Mouse (Mus musculus) forebrain, embryonic 12.5 days (tissue): ENCODE results near the gene Glb1l. TPM values are rescaled to one million over a fixed set of nuclear protein-coding genes. Genes with fewer than 3 reads are reported as not detected.

Source experiments
- ATAC-seq: fragments of 200-750 bp; cut with Nextera tagmentation; 2 replicates; pipeline ENCODE4 v1.8.0; 2017; ENCODE audit warnings: moderate TSS enrichment; ENCODE audit not compliant: low FRiP score
- H3K27ac ChIP-seq: fragments of 300-500 bp; sonication (generic); 2 replicates; pipeline ENCODE4 v1.5.1; 2016; ENCODE audit warnings: mild to moderate bottlenecking
- H3K27me3 ChIP-seq: fragments of 300-500 bp; sonication (generic); 2 replicates; pipeline ENCODE4 v1.6.1; 2016; ENCODE audit warnings: mild to moderate bottlenecking
- H3K36me3 ChIP-seq: fragments of 300-500 bp; sonication (generic); replicated peaks from 2 replicates; pipeline ENCODE4 v1.6.1; 2016; ENCODE audit warnings: mild to moderate bottlenecking
- H3K4me1 ChIP-seq: fragments of 300-500 bp; sonication (generic); 2 replicates; pipeline ENCODE4 v1.6.1; 2016
- H3K4me2 ChIP-seq: fragments of 300-500 bp; sonication (generic); 2 replicates; pipeline ENCODE4 v1.6.1; 2016; ENCODE audit warnings: mild to moderate bottlenecking, moderate library complexity
- H3K4me3 ChIP-seq: fragments of 300-500 bp; sonication (generic); replicated peaks from 2 replicates; pipeline ENCODE4 v1.5.1; 2016; ENCODE audit warnings: mild to moderate bottlenecking
- H3K9ac ChIP-seq: fragments of 300-500 bp; sonication (generic); 2 replicates; pipeline ENCODE4 v1.6.1; 2016; ENCODE audit warnings: mild to moderate bottlenecking
- H3K9me3 ChIP-seq: fragments of 300-500 bp; sonication (generic); 2 replicates; pipeline ENCODE4 v1.6.1; 2016
- WGBS: fragments of 180-500 bp; shearing (Covaris S2); methylation state at CpG from one replicate; pipeline ENCODE4 v1.1.7; 2016; 5-methylcytosine and 5-hydroxymethylcytosine counted together
- polyA plus RNA-seq: library from polyadenylated mRNA; unstranded; fragments of >200 nt; fragmentation: Nextera tagmentation; extraction: Ambion mirVana; gene quantifications from 2 replicates; pipeline ENCODE4 v1.2.1, GENCODE M21; 2016

Gene Glb1l
- polyA plus RNA-seq, 1 experiment from 2014 or later, result 22.7 TPM

- H3K9ac ChIP-seq, result no peak overlapping the region
- H3K36me3 ChIP-seq, result no peaks in the 10 kb centered on the region
- H3K4me3 ChIP-seq, result no peak overlapping the region
- no peak for ATAC-seq
- H3K27me3 ChIP-seq, result peaks cover 35% of the 10 kb centered on the region
- H3K4me2 ChIP-seq, result no peak overlapping the region
- no peak overlapping the region for H3K27ac ChIP-seq
- 64% methylated on average over 2 of the region's 2 CpGs for WGBS
- H3K4me1 ChIP-seq, result no peaks in the 10 kb centered on the region
- H3K9me3 ChIP-seq, result no peaks in the 10 kb centered on the region
Measured at GRCm38 (mm10) chr1:75226138-75226537, 15.5 kb upstream of the Glb1l start.

DNA sequence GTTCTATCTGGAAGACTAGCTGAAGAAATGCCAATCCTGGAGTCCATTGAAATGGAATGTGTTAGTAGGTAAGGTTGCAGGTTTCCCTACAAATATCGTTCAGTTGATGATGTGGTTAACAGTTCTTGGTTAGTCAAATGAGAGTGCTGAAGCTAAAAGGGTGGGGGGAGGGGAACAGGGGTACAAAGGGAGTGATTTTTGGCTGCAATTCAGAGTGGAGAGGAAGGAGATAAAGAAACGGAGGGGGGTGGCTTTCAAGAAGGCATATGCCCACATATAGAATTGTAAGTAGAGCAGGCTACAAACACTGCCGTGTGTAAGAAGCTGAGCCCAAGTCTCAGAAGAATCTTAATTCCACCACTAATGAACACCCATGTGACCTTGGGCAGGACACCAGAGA lies 14.9 kb upstream of the Glb1l start:
- no peak for ATAC-seq
- Histone ChIP-seq H3K27ac (no peak overlapping the region), H3K9me3 (no peaks in the 10 kb centered on the region), H3K36me3 (no peaks in the 10 kb centered on the region), H3K27me3 (peaks cover 41% of the 10 kb centered on the region), H3K4me2 (no peak overlapping the region), H3K4me1 (no peaks in the 10 kb centered on the region), H3K4me3 (no peak overlapping the region), H3K9ac (no peak overlapping the region)
- 59% methylated on average over 3 of the region's 3 CpGs for whole genome bisulfite sequencing

DNA sequence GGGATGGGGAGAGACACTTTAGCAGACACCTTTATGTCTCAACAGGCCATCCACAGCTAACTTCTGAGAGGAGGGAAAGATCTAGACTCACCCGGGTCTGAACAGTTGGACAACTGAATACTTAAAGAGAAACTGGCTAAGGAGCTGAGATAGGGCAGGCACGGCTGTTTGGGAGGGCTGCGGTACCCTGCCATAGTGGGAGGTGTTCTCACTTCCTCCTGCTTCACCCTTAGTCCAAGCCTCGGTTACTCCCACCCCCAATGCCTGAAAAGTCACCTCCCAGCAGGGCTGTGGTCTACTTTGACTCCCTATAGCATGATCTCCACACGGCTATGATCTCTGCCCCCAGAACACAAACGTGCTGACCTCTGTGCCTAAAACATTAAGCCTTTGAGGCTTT lies 12.9 kb upstream of the Glb1l start:
- WGBS, result 74% methylated on average over 6 of the region's 6 CpGs
- Histone ChIP-seq H3K9ac (no peak overlapping the region), H3K9me3 (no peaks in the 10 kb centered on the region), H3K4me1 (peaks cover 12% of the 10 kb centered on the region), H3K4me2 (no peak overlapping the region), H3K4me3 (no peak overlapping the region), H3K27me3 (peaks cover 61% of the 10 kb centered on the region), H3K27ac (no peak overlapping the region), H3K36me3 (no peaks in the 10 kb centered on the region)
- no peak for ATAC-seq

- Histone ChIP-seq H3K36me3 (no peaks in the 10 kb centered on the region), H3K27ac (no peak overlapping the region), H3K9ac (no peak overlapping the region), H3K4me3 (no peak overlapping the region), H3K9me3 (no peaks in the 10 kb centered on the region), H3K27me3 (peaks cover 67% of the 10 kb centered on the region), H3K4me2 (no peak overlapping the region), H3K4me1 (peaks cover 17% of the 10 kb centered on the region)
- no peak for ATAC-seq
- WGBS, result 87% methylated on average over 6 of the region's 6 CpGs
Measured at GRCm38 (mm10) chr1:75222926-75223325, 12.3 kb upstream of the Glb1l start.

DNA sequence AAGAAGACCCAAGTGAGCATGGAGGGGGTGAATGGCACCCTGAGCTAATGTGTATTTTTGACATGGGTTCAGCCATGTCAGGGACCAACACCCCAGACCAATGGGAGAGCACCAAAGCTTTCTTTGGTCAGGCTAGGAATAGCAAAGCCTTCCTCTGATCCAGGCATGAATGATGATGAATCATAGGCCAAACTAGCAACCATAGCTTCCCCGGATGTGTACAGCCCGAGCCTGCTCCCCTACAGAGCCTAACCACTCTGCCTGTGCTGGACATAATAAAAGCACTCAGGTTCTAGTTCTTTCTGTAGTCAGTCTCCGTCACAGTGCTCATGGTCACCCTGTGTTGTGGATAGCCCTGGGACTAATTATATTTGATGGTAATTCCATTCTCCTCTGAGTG lies 10.9 kb upstream of the Glb1l start:
- Histone ChIP-seq H3K9ac (no peak overlapping the region), H3K9me3 (no peaks in the 10 kb centered on the region), H3K27ac (no peak overlapping the region), H3K36me3 (no peaks in the 10 kb centered on the region), H3K4me3 (no peak overlapping the region), H3K27me3 (peaks cover 75% of the 10 kb centered on the region), H3K4me1 (peaks cover 17% of the 10 kb centered on the region), H3K4me2 (no peak overlapping the region)
- WGBS, result 81% methylated on average over 3 of the region's 3 CpGs
- ATAC-seq, result no peak

GRCm38 (mm10) chr1:75219531-75219930 lies 8.9 kb upstream of the Glb1l start, which contains the start of gene Tuba4a:
Tuba4a (minus strand) TSS chr1:75219865.
- Histone ChIP-seq H3K4me1 (peaks cover 17% of the 10 kb centered on the region), H3K27me3 (peaks cover 80% of the 10 kb centered on the region), H3K36me3 (peaks cover 15% of the 10 kb centered on the region), H3K4me2 (peak within 1 kb of the TSS; percentile 91), H3K9me3 (no peaks in the 10 kb centered on the region), H3K4me3 (peak within 1 kb of the TSS; percentile 50), H3K27ac (no peak within 1 kb of the TSS), H3K9ac (peak within 1 kb of the TSS; percentile 47)
- under 1% methylated on average over 33 of the region's 34 CpGs for WGBS
- peak; percentile 55; the same call in 1 of the 2 replicates for ATAC-seq

DNA sequence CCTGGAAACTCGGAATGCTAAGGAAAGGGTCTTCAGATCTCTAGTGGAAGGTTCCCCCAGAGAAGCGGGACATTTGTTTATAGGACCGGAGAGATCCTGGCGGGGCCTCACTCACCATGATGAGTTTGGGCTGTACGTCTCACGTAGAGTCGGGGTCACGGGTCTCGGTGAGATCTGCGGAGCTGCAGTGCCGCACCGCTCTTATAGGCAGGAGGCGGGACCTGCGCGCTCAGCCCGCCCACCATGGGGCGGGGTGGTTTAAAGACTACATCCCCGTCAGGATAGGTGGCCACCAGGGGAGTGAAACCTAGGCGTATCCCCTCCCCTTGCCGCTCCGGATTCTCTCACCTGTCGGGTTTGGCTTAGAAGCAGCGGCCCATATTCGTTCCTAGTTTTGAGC lies 8.5 kb upstream of the Glb1l start:
- WGBS, result under 1% methylated on average over 24 of the region's 24 CpGs
- peak overlapping the region; percentile 91 for H3K4me2 ChIP-seq
- peak; percentile 87 for ATAC-seq
- H3K4me1 ChIP-seq, result peaks cover 17% of the 10 kb centered on the region
- H3K27ac ChIP-seq, result no peak overlapping the region
- H3K27me3 ChIP-seq, result peaks cover 80% of the 10 kb centered on the region
- peak overlapping the region; percentile 47 for H3K9ac ChIP-seq
- peaks cover 20% of the 10 kb centered on the region for H3K36me3 ChIP-seq
- H3K4me3 ChIP-seq, result peak overlapping the region; percentile 50
- H3K9me3 ChIP-seq, result no peaks in the 10 kb centered on the region

DNA sequence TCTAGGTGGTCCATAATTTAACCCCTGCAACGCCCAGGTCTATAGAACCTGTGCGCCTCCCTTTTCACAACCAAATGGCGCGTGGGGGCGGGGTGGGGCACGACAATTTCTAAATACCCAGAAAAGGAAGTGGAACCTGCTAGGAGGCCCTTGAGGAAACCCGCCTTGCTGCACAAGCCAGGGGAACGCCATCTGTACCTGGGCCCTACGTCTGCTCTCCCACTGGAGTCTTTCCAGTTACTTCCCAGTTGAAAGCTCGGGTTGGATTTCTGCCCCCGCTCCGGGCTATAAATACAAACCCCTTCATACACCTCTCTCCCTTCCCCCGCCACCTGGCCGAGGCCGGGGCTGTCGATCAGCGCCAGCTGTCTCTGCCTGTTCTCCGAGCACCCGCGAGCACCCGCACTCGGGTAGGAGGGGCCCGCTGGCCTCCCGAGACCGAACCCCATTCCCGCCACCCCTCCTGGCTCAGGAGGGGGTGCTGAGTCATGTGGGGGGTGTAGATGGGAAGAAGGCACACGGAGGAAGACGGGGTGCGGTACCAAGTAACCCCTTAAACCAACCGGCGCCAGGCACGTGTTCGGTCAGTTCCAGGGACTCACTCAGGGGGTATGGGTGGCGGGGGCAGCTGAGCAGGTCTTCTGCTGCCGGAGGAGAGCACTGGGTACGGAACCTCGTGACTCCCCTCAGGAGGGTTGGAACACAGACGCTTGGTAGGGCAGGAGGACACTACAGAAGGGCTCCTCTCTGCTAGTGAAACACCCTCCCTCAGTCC lies 7.8 kb upstream of the Glb1l start:
- Histone ChIP-seq H3K4me3 (peak overlapping the region; percentile 50), H3K4me1 (peaks cover 17% of the 10 kb centered on the region), H3K27me3 (peaks cover 76% of the 10 kb centered on the region), H3K9ac (peak overlapping the region; percentile 47; the same call in 1 of the 2 replicates), H3K4me2 (peak overlapping the region; percentile 91), H3K9me3 (no peaks in the 10 kb centered on the region), H3K36me3 (peaks cover 26% of the 10 kb centered on the region), H3K27ac (no peak overlapping the region)
- 2% methylated on average over 38 of the region's 38 CpGs for WGBS
- ATAC-seq, result peak; percentile 48

DNA sequence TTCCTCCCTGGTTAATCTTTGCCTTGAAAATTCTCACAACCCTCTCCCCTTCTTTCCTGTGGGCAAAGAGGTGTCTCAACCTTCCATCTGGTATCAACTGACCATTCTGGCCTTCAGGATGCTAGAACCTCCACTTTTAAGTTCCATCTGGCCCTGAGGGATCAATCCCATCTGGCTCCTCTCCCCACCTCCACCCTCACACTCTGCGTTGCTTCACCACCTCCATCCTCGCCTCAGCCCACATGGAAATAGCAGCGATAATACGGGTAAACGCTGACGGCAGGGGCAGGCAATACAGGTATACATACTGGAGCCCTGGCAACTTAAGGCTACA lies 7.2 kb upstream of the Glb1l start:
- Histone ChIP-seq H3K36me3 (peaks cover 32% of the 10 kb centered on the region), H3K27me3 (peaks cover 72% of the 10 kb centered on the region), H3K27ac (no peak overlapping the region), H3K9ac (no peak overlapping the region), H3K9me3 (no peaks in the 10 kb centered on the region), H3K4me1 (peaks cover 19% of the 10 kb centered on the region), H3K4me2 (peak overlapping the region; percentile 91), H3K4me3 (no peak overlapping the region; the same call in 1 of the 2 replicates)
- 1% methylated on average over 6 of the region's 6 CpGs for WGBS
- ATAC-seq, result no peak

- Histone ChIP-seq H3K36me3 (peaks cover 39% of the 10 kb centered on the region), H3K27me3 (peaks cover 63% of the 10 kb centered on the region), H3K9me3 (no peaks in the 10 kb centered on the region), H3K4me1 (peaks cover 28% of the 10 kb centered on the region), H3K4me3 (no peak overlapping the region), H3K4me2 (no peak overlapping the region), H3K9ac (no peak overlapping the region), H3K27ac (no peak overlapping the region)
- ATAC-seq, result no peak
- 85% methylated on average over 13 of the region's 13 CpGs for WGBS
Measured at GRCm38 (mm10) chr1:75216797-75217585, 6.4 kb upstream of the Glb1l start.

- Histone ChIP-seq H3K4me3 (no peak overlapping the region), H3K4me1 (peaks cover 37% of the 10 kb centered on the region), H3K4me2 (no peak overlapping the region), H3K9ac (no peak overlapping the region), H3K9me3 (no peaks in the 10 kb centered on the region), H3K27ac (no peak overlapping the region), H3K27me3 (peaks cover 51% of the 10 kb centered on the region), H3K36me3 (peaks cover 41% of the 10 kb centered on the region)
- WGBS, result 94% methylated on average over 9 of the region's 9 CpGs
- no peak for ATAC-seq
Measured at GRCm38 (mm10) chr1:75215785-75216184, 5.2 kb upstream of the Glb1l start.

DNA sequence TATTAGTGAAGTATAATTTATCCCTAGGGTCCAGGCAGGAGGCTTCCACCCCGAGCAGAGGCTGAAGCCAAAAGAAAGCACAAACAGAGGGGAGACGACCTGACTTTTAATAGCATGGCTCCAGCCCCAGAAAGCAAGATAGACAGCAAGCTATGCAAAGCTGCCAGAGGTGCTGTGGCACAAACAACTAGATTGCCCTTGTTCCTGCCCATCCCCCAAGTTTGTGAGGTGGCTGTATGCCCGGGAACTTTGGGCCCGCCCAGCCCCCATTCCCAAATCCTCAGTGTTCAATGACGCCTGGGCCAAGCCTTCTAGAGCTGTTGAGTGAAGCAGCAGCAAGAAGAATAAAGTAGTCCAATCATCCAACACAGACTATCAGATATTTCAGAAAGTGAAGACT lies 4.3 kb upstream of the Glb1l start:
- Histone ChIP-seq H3K27ac (no peak overlapping the region), H3K36me3 (peaks cover 41% of the 10 kb centered on the region), H3K4me2 (no peak overlapping the region), H3K4me3 (no peak overlapping the region), H3K9ac (no peak overlapping the region), H3K4me1 (peaks cover 42% of the 10 kb centered on the region), H3K9me3 (no peaks in the 10 kb centered on the region), H3K27me3 (peaks cover 42% of the 10 kb centered on the region)
- 78% methylated on average over 5 of the region's 5 CpGs for WGBS
- no peak for ATAC-seq
